Mouse (Mus musculus): ENCODE measurements around the gene H2afz. TPM values are rescaled to one million over a fixed set of nuclear protein-coding genes. Genes with fewer than 3 reads are reported as not detected.

Gene H2afz
- polyA plus RNA-seq, 1 experiment from 2014 or later, result 1,893 TPM

GRCm38 (mm10) chr3:137861436-137861835 lies 2.9 kb upstream of the H2afz start:
- Histone ChIP-seq H3K36me3 (ENCODE audit: insufficient read depth, low read length) (no peaks in the 10 kb centered on the region), H3K4me3 (ENCODE audit: low read length) (no peak overlapping the region), H3K9me3 (ENCODE audit: low read length) (no peaks in the 10 kb centered on the region), H3K9ac (replicated peaks; ENCODE audit: low read length) (no peak overlapping the region), H3K4me2 (replicated peaks; ENCODE audit: low read depth, low read length) (no peak overlapping the region), H3K27ac (ENCODE audit: low read length) (no peak overlapping the region), H3K4me1 (ENCODE audit: insufficient read depth, low read length) (peaks cover 6% of the 10 kb centered on the region; the same call in 1 of the 2 replicates), H3K27me3 (ENCODE audit: insufficient read depth, low read length) (no peaks in the 10 kb centered on the region)
- 94% methylated on average over 4 of the region's 4 CpGs for WGBS
- no peak for ATAC-seq (ENCODE audit: low FRiP score, low TSS enrichment)

- H3K27me3 ChIP-seq (ENCODE audit: insufficient read depth, low read length), result no peaks in the 10 kb centered on the region
- no peak overlapping the region for H3K4me2 ChIP-seq (replicated peaks; ENCODE audit: low read depth, low read length)
- H3K4me1 ChIP-seq (ENCODE audit: insufficient read depth, low read length), result peaks cover 14% of the 10 kb centered on the region
- H3K9ac ChIP-seq (replicated peaks; ENCODE audit: low read length), result no peak overlapping the region
- 91% methylated on average over 3 of the region's 3 CpGs for WGBS
- H3K36me3 ChIP-seq (ENCODE audit: insufficient read depth, low read length), result peaks cover 3% of the 10 kb centered on the region; the same call in 1 of the 2 replicates
- ATAC-seq (ENCODE audit: low FRiP score, low TSS enrichment), result no peak
- H3K4me3 ChIP-seq (ENCODE audit: low read length), result no peak overlapping the region
- no peak overlapping the region for H3K27ac ChIP-seq (ENCODE audit: low read length)
- no peaks in the 10 kb centered on the region for H3K9me3 ChIP-seq (ENCODE audit: low read length)
These were observed 1.7 kb upstream of the H2afz start for GRCm38 (mm10) chr3:137862600-137862999.

GRCm38 (mm10) chr3:137863330-137864123 lies 760 bp upstream of the H2afz start:
- peak overlapping the region; percentile 76 for H3K4me2 ChIP-seq (replicated peaks; ENCODE audit: low read depth, low read length)
- no peak for ATAC-seq (ENCODE audit: low FRiP score, low TSS enrichment)
- no peaks in the 10 kb centered on the region for H3K27me3 ChIP-seq (ENCODE audit: insufficient read depth, low read length)
- H3K27ac ChIP-seq (ENCODE audit: low read length), result peak overlapping the region; percentile 93
- 34% methylated on average over 22 of the region's 22 CpGs for WGBS
- H3K4me1 ChIP-seq (ENCODE audit: insufficient read depth, low read length), result peaks cover 18% of the 10 kb centered on the region
- no peaks in the 10 kb centered on the region for H3K9me3 ChIP-seq (ENCODE audit: low read length)
- peak overlapping the region; percentile 84 for H3K4me3 ChIP-seq (ENCODE audit: low read length)
- peaks cover 3% of the 10 kb centered on the region; the same call in 1 of the 2 replicates for H3K36me3 ChIP-seq (ENCODE audit: insufficient read depth, low read length)
- peak overlapping the region; percentile 96 for H3K9ac ChIP-seq (replicated peaks; ENCODE audit: low read length)

GRCm38 (mm10) chr3:137864988-137865982 lies 998 bp downstream of the H2afz start:
- H3K9ac ChIP-seq (replicated peaks; ENCODE audit: low read length), result peak overlapping the region; percentile 96
- peak overlapping the region; percentile 84 for H3K4me3 ChIP-seq (ENCODE audit: low read length)
- H3K27me3 ChIP-seq (ENCODE audit: insufficient read depth, low read length), result no peaks in the 10 kb centered on the region
- H3K4me2 ChIP-seq (replicated peaks; ENCODE audit: low read depth, low read length), result peak overlapping the region; percentile 60
- no peaks in the 10 kb centered on the region for H3K9me3 ChIP-seq (ENCODE audit: low read length)
- peak; percentile 37 for ATAC-seq (ENCODE audit: low FRiP score, low TSS enrichment)
- H3K4me1 ChIP-seq (ENCODE audit: insufficient read depth, low read length), result peaks cover 18% of the 10 kb centered on the region
- peaks cover 3% of the 10 kb centered on the region; the same call in 1 of the 2 replicates for H3K36me3 ChIP-seq (ENCODE audit: insufficient read depth, low read length)
- H3K27ac ChIP-seq (ENCODE audit: low read length), result peak overlapping the region; percentile 98
- WGBS, result under 1% methylated on average over 62 of the region's 74 CpGs

- ATAC-seq (ENCODE audit: low FRiP score, low TSS enrichment), result no peak
- H3K9ac ChIP-seq (replicated peaks; ENCODE audit: low read length), result peak overlapping the region; percentile 99
These were observed 2.8 kb downstream of the H2afz start for GRCm38 (mm10) chr3:137867133-137867436.

GRCm38 (mm10) chr3:137867437-137868093 lies 3.3 kb downstream of the H2afz start, which contains the start of gene Dnajb14:
Gene Dnajb14, plus strand, starts transcription at chr3:137867675.
- Histone ChIP-seq H3K27me3 (ENCODE audit: insufficient read depth, low read length) (no peaks in the 10 kb centered on the region), H3K27ac (ENCODE audit: low read length) (peak within 1 kb of the TSS; percentile 99), H3K9me3 (ENCODE audit: low read length) (no peaks in the 10 kb centered on the region), H3K36me3 (ENCODE audit: insufficient read depth, low read length) (peaks cover 3% of the 10 kb centered on the region; the same call in 1 of the 2 replicates), H3K9ac (replicated peaks; ENCODE audit: low read length) (peak within 1 kb of the TSS; percentile 99), H3K4me2 (replicated peaks; ENCODE audit: low read depth, low read length) (peak within 1 kb of the TSS; percentile 74), H3K4me1 (ENCODE audit: insufficient read depth, low read length) (peaks cover 18% of the 10 kb centered on the region), H3K4me3 (ENCODE audit: low read length) (peak within 1 kb of the TSS; percentile 95)
- peak; percentile 23 for ATAC-seq (ENCODE audit: low FRiP score, low TSS enrichment)
- under 1% methylated on average over 55 of the region's 94 CpGs for WGBS

More at GRCm38 (mm10) chr3:137867133-137867436, 2.8 kb downstream of the H2afz start:
- Histone ChIP-seq H3K27ac (ENCODE audit: low read length) (peak overlapping the region; percentile 99), H3K27me3 (ENCODE audit: insufficient read depth, low read length) (no peaks in the 10 kb centered on the region), H3K4me3 (ENCODE audit: low read length) (peak overlapping the region; percentile 95), H3K9me3 (ENCODE audit: low read length) (no peaks in the 10 kb centered on the region), H3K4me2 (replicated peaks; ENCODE audit: low read depth, low read length) (peak overlapping the region; percentile 74), H3K36me3 (ENCODE audit: insufficient read depth, low read length) (peaks cover 3% of the 10 kb centered on the region; the same call in 1 of the 2 replicates), H3K4me1 (ENCODE audit: insufficient read depth, low read length) (peaks cover 18% of the 10 kb centered on the region)
- WGBS, result 3% methylated on average over 2 of the region's 2 CpGs

GRCm38 (mm10) chr3:137868094-137868913 lies 4.0 kb downstream of the H2afz start:
- H3K4me3 ChIP-seq (ENCODE audit: low read length), result peak overlapping the region; percentile 95
- H3K4me1 ChIP-seq (ENCODE audit: insufficient read depth, low read length), result peaks cover 18% of the 10 kb centered on the region
- no peaks in the 10 kb centered on the region for H3K27me3 ChIP-seq (ENCODE audit: insufficient read depth, low read length)
- 3% methylated on average over 26 of the region's 26 CpGs for WGBS
- no peak for ATAC-seq (ENCODE audit: low FRiP score, low TSS enrichment)
- H3K4me2 ChIP-seq (replicated peaks; ENCODE audit: low read depth, low read length), result peak overlapping the region; percentile 74
- peak overlapping the region; percentile 99 for H3K9ac ChIP-seq (replicated peaks; ENCODE audit: low read length)
- peaks cover 3% of the 10 kb centered on the region; the same call in 1 of the 2 replicates for H3K36me3 ChIP-seq (ENCODE audit: insufficient read depth, low read length)
- no peaks in the 10 kb centered on the region for H3K9me3 ChIP-seq (ENCODE audit: low read length)
- H3K27ac ChIP-seq (ENCODE audit: low read length), result peak overlapping the region; percentile 99

GRCm38 (mm10) chr3:137869395-137869794 lies 5.1 kb downstream of the H2afz start:
- 90% methylated on average over 9 of the region's 9 CpGs for WGBS
- Histone ChIP-seq H3K27ac (ENCODE audit: low read length) (no peak overlapping the region), H3K4me2 (replicated peaks; ENCODE audit: low read depth, low read length) (no peak overlapping the region), H3K4me3 (ENCODE audit: low read length) (no peak overlapping the region), H3K36me3 (ENCODE audit: insufficient read depth, low read length) (peaks cover 3% of the 10 kb centered on the region; the same call in 1 of the 2 replicates), H3K9ac (replicated peaks; ENCODE audit: low read length) (no peak overlapping the region), H3K27me3 (ENCODE audit: insufficient read depth, low read length) (no peaks in the 10 kb centered on the region), H3K9me3 (ENCODE audit: low read length) (no peaks in the 10 kb centered on the region), H3K4me1 (ENCODE audit: insufficient read depth, low read length) (peaks cover 14% of the 10 kb centered on the region)
- no peak for ATAC-seq (ENCODE audit: low FRiP score, low TSS enrichment)

All from kidney, embryonic 16.5 days (tissue).